Mouse (Mus musculus) E14TG2a.4 (cell line): ENCODE measurements around the gene Rex1bd.

ENCODE experiments used
- CTCF ChIP-seq: conservative IDR thresholded peaks from 2 replicates; pipeline ENCODE4 v1.5.1; 2014; ENCODE audit warnings: low read length
- POU5F1 ChIP-seq: IDR thresholded peaks from 2 replicates; pipeline ENCODE4 v1.6.1; 2014; ENCODE audit warnings: low read length, borderline replicate concordance

DNA sequence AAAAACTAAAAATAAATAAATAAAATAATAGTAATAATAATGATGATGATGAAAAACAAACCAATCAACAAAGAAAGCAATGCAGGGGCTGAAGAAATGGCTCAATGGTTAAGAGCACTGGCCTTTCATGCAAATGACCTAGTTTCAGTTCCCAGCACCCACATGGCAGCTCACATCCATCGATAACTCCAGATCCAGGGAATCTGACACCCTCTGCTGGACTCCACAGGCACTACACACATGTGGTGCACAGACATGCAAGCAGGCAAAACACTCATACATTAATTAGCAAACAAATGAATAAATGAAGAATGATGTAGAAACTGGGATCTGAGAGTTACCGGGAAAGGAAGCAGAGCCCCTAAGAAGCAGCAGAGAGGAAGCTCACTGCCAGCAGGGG, 46.9 kb downstream of the Rex1bd start:
- peak; percentile 39 for TF ChIP-seq CTCF
- TF ChIP-seq POU5F1, result no peak
